Mouse (Mus musculus) heart, embryonic 14.5 days (tissue): ENCODE results near the gene Fbxo21. TPM values are rescaled to one million over a fixed set of nuclear protein-coding genes. Genes with fewer than 3 reads are reported as not detected.

ENCODE experiments used
- ATAC-seq: fragments of 200-750 bp; cut with Nextera tagmentation; 2 replicates; pipeline ENCODE4 v1.8.0; 2017; ENCODE audit warnings: low read depth, moderate TSS enrichment; ENCODE audit not compliant: insufficient number of reproducible peaks, insufficient read depth, low FRiP score
- H3K27ac ChIP-seq, 2 experiments: fragments of 200-500 bp in 1 of 2; fragments of 300-500 bp in 1 of 2; sonication (generic) in 1 of 2; replicated peaks in 1 of 2; 2 replicates each; pipeline ENCODE4 v1.5.1; 2012 to 2014; ENCODE audit warnings: low read depth in 2 of 2, low read length in 2 of 2, control low read depth in 1 of 2, mild to moderate bottlenecking in 1 of 2, mixed read lengths in 1 of 2; ENCODE audit not compliant: control insufficient read depth in 1 of 2, insufficient read depth in 1 of 2
- H3K27me3 ChIP-seq: fragments of 300-500 bp; sonication (generic); 2 replicates; pipeline ENCODE4 v1.6.1; 2014; ENCODE audit warnings: mild to moderate bottlenecking, low read length, control low read depth; ENCODE audit not compliant: control insufficient read depth, insufficient read depth
- H3K36me3 ChIP-seq: fragments of 300-500 bp; sonication (generic); 2 replicates; pipeline ENCODE4 v1.6.1; 2014; ENCODE audit warnings: mild to moderate bottlenecking, control low read depth, low read length, mixed read lengths; ENCODE audit not compliant: control insufficient read depth, insufficient read depth
- H3K4me1 ChIP-seq, 2 experiments: fragments of 200-500 bp in 1 of 2; fragments of 300-500 bp in 1 of 2; sonication (generic) in 1 of 2; 2 replicates each; pipeline ENCODE4 v1.6.1; 2012 to 2014; ENCODE audit warnings: low read length in 2 of 2, control low read depth in 1 of 2, mixed read lengths in 1 of 2; ENCODE audit not compliant: control insufficient read depth in 2 of 2, insufficient read depth in 2 of 2
- H3K4me2 ChIP-seq: fragments of 300-500 bp; sonication (generic); 2 replicates; pipeline ENCODE4 v1.6.1; 2014; ENCODE audit warnings: mild to moderate bottlenecking, low read length
- H3K4me3 ChIP-seq, 2 experiments: fragments of 200-500 bp in 1 of 2; fragments of 300-500 bp in 1 of 2; sonication (generic) in 1 of 2; 2 replicates each; pipeline ENCODE4 v1.5.1; 2012 to 2014; ENCODE audit warnings: low read length in 2 of 2, mild to moderate bottlenecking in 2 of 2, control low read depth in 1 of 2, low read depth in 1 of 2, moderate library complexity in 1 of 2; ENCODE audit not compliant: control insufficient read depth in 1 of 2, insufficient read depth in 1 of 2
- H3K9ac ChIP-seq: fragments of 300-500 bp; sonication (generic); 2 replicates; pipeline ENCODE4 v1.6.1; 2014; ENCODE audit warnings: mild to moderate bottlenecking, low read length
- H3K9me3 ChIP-seq: fragments of 300-500 bp; sonication (generic); 2 replicates; pipeline ENCODE4 v1.6.1; 2016; ENCODE audit warnings: low read length, control low read depth; ENCODE audit not compliant: control insufficient read depth
- WGBS: fragments of 180-500 bp; shearing (Covaris S2); extraction: QIAGEN DNeasy Blood & Tissue Kit; methylation state at CpG from one replicate; pipeline ENCODE4 v1.1.7; 2014; 5-methylcytosine and 5-hydroxymethylcytosine counted together
- polyA plus RNA-seq: library from polyadenylated mRNA; unstranded; fragments of >200 nt; fragmentation: Nextera tagmentation; extraction: Ambion mirVana; gene quantifications from 2 replicates; pipeline ENCODE4 v1.2.1, GENCODE M21; 2014

Fbxo21 gene
- polyA plus RNA-seq, 1 experiment from 2014 or later, result 53.8 TPM

DNA sequence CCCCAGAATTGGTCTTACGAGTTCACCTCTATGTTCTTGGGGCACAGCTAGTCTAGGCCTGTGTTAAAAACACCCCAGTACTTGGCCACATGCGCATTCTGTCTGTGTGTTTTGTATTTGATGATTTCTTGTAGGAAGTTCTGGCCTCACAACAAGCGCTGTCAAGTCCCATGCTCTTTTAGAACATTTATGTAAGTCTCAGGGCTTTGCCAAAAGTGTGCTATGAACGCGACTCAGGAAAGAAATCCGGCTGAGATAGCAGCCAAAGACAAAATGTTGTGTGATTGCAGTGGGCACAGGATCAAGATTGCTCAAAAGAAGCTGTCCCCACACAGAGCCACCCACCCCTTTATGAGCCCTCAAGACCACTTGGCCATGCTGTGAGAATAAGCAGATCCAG lies 17.0 kb downstream of the Fbxo21 start:
- Histone ChIP-seq H3K4me3 (no peak overlapping the region), H3K4me2 (no peak overlapping the region), H3K9me3 (no peaks in the 10 kb centered on the region), H3K4me1 (peaks cover 6 to 12% of the 10 kb centered on the region in 2 experiments; a peak in 3 of 4 replicates), H3K27me3 (no peaks in the 10 kb centered on the region), H3K36me3 (peaks cover 99% of the 10 kb centered on the region), H3K27ac (no peak overlapping the region), H3K9ac (no peak overlapping the region)
- 88% methylated on average over 6 of the region's 6 CpGs for WGBS
- no peak for ATAC-seq

DNA sequence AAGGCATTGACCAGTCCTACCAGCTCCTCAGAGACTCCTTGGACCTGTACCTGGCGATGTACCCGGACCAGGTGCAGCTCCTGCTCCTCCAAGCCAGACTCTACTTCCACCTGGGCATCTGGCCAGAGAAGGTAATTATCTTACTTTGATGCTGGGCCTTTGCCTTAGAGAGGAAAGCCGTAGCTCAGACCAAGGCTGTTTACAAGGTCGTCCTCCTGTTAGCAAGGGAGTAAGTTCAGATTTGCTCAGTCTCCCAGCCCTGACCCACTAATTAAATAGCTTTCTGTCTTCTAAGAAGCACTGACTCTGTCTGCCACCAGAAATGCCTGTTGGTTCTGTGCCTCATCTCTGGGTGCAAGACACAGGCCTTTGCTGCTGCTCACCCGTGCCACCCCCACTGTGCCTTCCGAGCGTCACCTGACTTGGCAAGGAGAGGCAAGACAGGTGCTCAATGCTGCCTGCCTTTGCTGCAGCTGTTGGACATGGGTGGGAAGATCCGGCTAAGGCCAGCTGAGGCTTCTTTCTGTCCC lies 18.9 kb downstream of the Fbxo21 start:
- H3K4me3 ChIP-seq, result no peak overlapping the region
- no peak overlapping the region for H3K27ac ChIP-seq
- no peak for ATAC-seq
- H3K36me3 ChIP-seq, result peaks cover 99% of the 10 kb centered on the region
- no peaks in the 10 kb centered on the region for H3K9me3 ChIP-seq
- H3K4me2 ChIP-seq, result no peak overlapping the region
- H3K9ac ChIP-seq, result no peak overlapping the region
- WGBS, result 87% methylated on average over 8 of the region's 8 CpGs
- peaks cover 6 to 12% of the 10 kb centered on the region in 2 experiments; a peak in 3 of 4 replicates for H3K4me1 ChIP-seq
- no peaks in the 10 kb centered on the region for H3K27me3 ChIP-seq

DNA sequence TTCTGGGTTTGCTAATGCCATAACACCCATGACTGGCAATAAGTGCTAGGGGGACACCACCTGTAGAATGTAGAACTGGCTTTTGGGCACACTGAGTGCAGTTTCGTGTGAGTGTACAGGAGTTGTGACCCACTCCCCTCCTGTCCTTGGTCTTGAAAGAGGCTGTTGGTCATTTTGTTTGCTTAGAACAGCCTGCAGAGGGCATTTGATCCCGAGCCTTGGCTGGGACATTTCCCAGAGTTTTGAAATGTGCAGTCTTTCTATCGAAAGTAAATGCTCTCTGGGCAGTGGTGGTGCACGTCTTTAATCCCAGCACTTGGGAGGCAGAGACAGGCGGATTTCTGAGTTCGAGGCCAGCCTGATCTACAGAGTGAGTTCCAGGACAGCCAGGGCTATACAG lies 19.4 kb downstream of the Fbxo21 start:
- Histone ChIP-seq H3K4me1 (peaks cover 6 to 12% of the 10 kb centered on the region in 2 experiments; a peak in 3 of 4 replicates), H3K4me3 (no peak overlapping the region), H3K4me2 (no peak overlapping the region), H3K9ac (no peak overlapping the region), H3K27ac (no peak overlapping the region), H3K36me3 (peaks cover 99% of the 10 kb centered on the region), H3K9me3 (no peaks in the 10 kb centered on the region), H3K27me3 (no peaks in the 10 kb centered on the region)
- no peak for ATAC-seq
- 84% methylated on average over 6 of the region's 6 CpGs for WGBS

DNA sequence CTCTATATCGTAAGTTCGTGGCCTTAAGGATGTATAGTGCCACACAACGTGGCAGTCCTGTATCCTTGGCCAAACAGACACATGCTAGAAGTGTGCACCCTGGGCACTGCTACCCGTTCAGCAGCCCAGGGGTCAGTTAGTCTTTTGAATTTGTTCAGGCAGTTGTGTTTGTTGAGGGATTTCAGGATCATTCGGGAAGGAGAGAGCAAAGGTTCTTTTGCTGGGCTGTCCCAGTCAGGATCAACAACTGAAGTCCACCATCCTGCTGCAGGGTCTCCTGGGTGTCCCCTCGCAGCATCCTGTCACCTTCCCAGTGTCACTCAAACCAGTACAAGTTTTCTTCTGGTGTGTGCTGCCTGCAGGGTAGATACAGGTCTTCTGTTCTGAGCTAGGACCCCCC lies 20.1 kb downstream of the Fbxo21 start:
- Histone ChIP-seq H3K27ac (no peak overlapping the region), H3K27me3 (no peaks in the 10 kb centered on the region), H3K9ac (no peak overlapping the region), H3K9me3 (no peaks in the 10 kb centered on the region), H3K4me2 (no peak overlapping the region), H3K4me1 (peaks cover 6 to 12% of the 10 kb centered on the region in 2 experiments; a peak in 3 of 4 replicates), H3K36me3 (peaks cover 99% of the 10 kb centered on the region), H3K4me3 (no peak overlapping the region)
- no peak for ATAC-seq
- 84% methylated on average over 6 of the region's 6 CpGs for WGBS

DNA sequence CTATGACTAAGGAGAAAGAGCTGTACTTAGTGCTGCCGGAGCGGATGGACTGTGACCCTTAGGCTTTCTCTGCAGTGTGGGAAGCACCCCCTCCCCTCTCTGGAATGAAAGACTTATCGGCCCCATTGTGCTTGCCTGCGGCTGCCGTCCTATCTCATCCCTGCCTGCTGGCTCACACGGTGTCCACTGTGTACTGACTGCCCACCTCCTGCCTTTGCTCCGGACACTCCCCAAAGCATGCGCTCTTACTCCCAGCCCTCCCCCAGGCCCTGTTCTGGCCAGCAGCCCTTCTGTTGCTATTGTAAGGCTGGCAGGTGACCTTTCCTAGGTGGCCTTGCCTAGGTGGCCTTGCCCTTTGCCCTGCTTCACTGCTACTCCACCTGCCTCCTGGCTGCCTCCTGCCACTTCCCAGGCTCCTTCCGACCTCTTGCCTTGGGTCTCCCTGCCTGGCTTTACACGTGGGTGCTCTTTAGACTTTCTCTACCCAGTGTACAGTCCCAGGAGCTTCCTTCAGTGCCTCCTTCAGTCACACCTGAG lies 21.0 kb downstream of the Fbxo21 start:
- H3K36me3 ChIP-seq, result peaks cover 99% of the 10 kb centered on the region
- no peaks in the 10 kb centered on the region for H3K27me3 ChIP-seq
- peaks cover 6 to 12% of the 10 kb centered on the region in 2 experiments; a peak in 3 of 4 replicates for H3K4me1 ChIP-seq
- H3K9ac ChIP-seq, result no peak overlapping the region
- 24% methylated on average over 10 of the region's 10 CpGs for WGBS
- peak; percentile 39; the same call in 1 of the 2 replicates for ATAC-seq
- H3K4me3 ChIP-seq, result no peak overlapping the region
- H3K4me2 ChIP-seq, result no peak overlapping the region
- H3K27ac ChIP-seq, result 0 out of 4 replicates have a peak overlapping the region, but pooled peaks of 1 of the 2 experiments have one; percentile 9
- H3K9me3 ChIP-seq, result no peaks in the 10 kb centered on the region

DNA sequence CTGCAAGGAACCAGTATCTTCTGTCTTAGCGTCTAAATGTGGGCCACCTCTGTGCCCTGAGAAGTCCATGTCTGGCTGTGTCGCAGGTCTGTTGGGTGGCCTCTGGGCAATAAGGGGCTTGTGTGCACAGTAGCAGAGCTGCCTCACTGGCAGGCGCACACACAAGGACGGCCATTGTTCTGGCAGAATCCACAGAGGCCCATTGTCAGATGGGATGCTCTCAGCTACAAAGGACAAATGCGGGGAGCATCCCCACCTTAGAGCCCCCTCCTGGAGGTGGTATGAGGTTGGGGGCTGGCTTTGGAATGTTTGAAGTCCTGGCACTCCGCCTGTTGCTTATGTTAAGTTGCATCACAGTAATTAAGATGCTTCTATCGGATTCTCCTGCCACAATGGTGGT lies 22.5 kb downstream of the Fbxo21 start:
- Histone ChIP-seq H3K4me2 (no peak overlapping the region), H3K36me3 (peaks cover 99% of the 10 kb centered on the region), H3K9me3 (no peaks in the 10 kb centered on the region), H3K4me1 (peaks cover 6 to 12% of the 10 kb centered on the region in 2 experiments; a peak in 3 of 4 replicates), H3K27ac (no peak overlapping the region), H3K4me3 (no peak overlapping the region), H3K9ac (no peak overlapping the region), H3K27me3 (no peaks in the 10 kb centered on the region)
- WGBS, result 84% methylated on average over 7 of the region's 7 CpGs
- no peak for ATAC-seq

DNA sequence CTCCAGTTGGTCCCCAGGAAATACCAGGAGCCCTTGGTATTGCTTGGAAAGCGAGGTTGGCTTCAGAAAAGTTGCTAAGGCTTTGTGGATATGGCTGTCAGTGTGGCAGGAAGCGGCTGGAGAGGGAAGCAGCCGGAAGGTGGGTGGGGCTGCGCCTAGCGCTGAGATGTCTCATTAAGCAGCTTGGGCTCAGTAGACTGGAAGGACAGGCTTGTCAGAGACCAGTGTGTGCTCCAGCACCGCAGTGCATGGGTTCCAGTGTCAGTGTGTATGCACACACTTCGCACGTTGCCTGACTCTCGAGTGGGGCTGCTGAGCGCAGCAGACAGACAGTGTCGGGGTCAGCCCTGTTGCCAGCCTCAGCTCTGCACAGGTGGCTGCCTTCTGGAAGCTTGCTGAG lies 23.1 kb downstream of the Fbxo21 start:
- no peaks in the 10 kb centered on the region for H3K27me3 ChIP-seq
- peaks cover 98% of the 10 kb centered on the region for H3K36me3 ChIP-seq
- no peak overlapping the region for H3K4me2 ChIP-seq
- no peak for ATAC-seq
- H3K9ac ChIP-seq, result no peak overlapping the region
- no peaks in the 10 kb centered on the region for H3K9me3 ChIP-seq
- peaks cover 6 to 12% of the 10 kb centered on the region in 2 experiments; a peak in 3 of 4 replicates for H3K4me1 ChIP-seq
- no peak overlapping the region for H3K27ac ChIP-seq
- H3K4me3 ChIP-seq, result no peak overlapping the region
- 83% methylated on average over 11 of the region's 11 CpGs for WGBS

DNA sequence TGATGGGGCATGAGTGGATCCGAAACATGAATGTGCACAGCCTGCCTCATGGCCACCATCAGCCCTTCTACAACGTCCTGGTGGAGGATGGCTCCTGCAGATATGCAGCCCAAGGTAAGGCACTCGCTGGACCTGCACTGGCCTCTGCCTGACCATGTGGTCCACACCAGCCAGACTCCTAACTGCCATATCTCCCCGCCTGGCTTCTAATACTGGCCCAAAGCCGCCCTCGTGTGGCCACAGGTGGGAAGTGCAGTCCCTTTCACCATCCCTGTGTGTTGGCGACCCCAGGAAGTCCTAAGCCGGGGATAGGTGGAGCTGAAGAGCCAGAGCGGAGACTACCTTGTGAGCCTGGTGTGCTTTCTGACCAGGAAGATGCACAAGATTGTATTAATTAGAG lies 25.5 kb downstream of the Fbxo21 start:
- H3K9ac ChIP-seq, result no peak overlapping the region
- H3K4me1 ChIP-seq, result peaks cover 6 to 9% of the 10 kb centered on the region in 2 experiments; a peak in 3 of 4 replicates
- H3K4me2 ChIP-seq, result no peak overlapping the region
- 30% methylated on average over 9 of the region's 9 CpGs for WGBS
- H3K9me3 ChIP-seq, result no peaks in the 10 kb centered on the region
- H3K27me3 ChIP-seq, result no peaks in the 10 kb centered on the region
- ATAC-seq, result no peak
- no peak overlapping the region for H3K27ac ChIP-seq
- H3K36me3 ChIP-seq, result peaks cover 95% of the 10 kb centered on the region
- H3K4me3 ChIP-seq, result no peak overlapping the region
